Mouse (Mus musculus): ENCODE results near the gene Cd151.
A peak's percentile ranks its signal among the peaks of the same experiment; 100 is the strongest.

The Cd151 gene

DNA sequence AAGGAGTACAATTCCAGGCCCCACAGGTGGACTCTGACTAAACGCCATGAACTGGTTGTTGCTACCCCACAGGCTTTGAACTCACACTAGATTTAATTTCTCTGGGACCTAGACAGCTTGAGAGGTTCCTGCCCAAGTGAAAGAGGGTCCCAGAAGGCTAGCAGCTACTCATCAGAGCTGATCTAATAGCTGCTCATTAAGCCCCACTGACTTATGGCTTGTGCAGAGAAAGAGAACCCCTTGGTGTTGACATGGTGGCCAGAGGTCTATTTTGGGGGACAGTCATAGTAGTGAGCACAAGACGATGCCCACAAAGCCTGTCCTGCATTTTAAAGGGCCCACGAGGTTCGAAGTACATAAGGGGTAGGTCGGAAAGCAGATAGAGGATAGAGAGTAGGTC lies 7.0 kb downstream of the Cd151 start:
- DNase-seq (ENCODE audit: low spot score) = no peak

DNA sequence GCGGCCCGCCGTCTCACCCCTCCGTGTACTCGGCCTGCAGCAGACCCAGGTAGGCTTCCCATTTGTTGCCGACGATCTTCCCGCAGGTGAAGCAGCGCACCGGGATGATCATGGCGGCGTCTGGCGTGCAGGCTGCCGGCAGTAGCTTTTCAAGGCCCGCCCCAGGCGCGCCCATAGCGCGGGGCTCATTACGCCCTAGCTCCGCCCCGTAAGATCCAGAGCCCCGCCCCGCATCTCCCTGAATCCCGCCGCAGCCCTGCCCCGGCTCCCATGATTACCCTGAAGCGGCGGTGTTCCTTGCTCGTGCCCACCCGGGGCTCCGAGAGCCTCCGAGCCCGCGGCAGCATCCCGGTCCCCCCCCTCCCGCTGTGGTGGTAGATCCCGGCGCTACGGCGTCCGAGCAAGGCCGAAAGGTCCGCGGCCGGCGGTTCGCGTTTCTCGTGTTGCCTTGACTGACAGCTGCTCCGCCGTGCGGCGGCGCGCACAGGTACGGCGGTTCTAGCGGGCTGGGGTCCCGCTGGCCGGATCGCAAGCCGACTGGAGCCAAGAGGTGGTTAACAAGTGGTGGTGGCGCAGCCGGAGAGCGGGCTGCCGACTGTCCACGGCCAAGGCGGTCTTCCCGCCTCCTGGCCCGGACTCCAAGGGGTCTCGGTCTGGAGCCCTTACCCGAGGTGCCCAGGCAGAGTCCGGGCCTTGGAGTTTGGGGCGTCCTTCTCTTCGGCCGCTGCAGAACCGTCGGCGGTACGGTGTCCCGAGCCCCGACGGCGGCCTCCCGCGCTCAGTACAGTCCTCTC lies 8.0 kb downstream of the Cd151 start, which contains the start of the genes Polr2l and Tspan4:
Polr2l (minus strand) TSS at position 122 of the 794 bp plus-strand sequence.
Tspan4 (plus strand) TSS at position 230 of the 794 bp plus-strand sequence.
- DNase-seq (ENCODE audit: low spot score) = peak; percentile 77

DNA sequence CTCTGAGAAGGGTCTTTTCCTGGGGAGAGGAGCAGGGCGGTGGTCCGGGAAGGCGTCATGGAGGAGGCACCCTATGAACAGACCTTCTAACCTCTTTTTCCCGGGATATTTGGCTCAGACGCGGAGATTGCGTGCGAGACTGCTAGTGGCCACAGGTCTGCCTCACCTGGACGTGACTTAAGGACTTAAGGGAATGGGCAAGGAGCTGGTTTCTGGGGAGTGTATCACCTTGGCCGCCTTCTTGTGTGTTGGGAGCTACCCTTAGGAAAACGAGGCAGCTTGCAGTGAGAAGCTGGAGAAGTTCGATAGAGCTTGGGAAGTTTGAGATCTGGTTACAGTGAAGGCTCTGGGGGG lies 8.6 kb downstream of the Cd151 start:
- peak; percentile 33 for DNase-seq (ENCODE audit: low spot score)

DNA sequence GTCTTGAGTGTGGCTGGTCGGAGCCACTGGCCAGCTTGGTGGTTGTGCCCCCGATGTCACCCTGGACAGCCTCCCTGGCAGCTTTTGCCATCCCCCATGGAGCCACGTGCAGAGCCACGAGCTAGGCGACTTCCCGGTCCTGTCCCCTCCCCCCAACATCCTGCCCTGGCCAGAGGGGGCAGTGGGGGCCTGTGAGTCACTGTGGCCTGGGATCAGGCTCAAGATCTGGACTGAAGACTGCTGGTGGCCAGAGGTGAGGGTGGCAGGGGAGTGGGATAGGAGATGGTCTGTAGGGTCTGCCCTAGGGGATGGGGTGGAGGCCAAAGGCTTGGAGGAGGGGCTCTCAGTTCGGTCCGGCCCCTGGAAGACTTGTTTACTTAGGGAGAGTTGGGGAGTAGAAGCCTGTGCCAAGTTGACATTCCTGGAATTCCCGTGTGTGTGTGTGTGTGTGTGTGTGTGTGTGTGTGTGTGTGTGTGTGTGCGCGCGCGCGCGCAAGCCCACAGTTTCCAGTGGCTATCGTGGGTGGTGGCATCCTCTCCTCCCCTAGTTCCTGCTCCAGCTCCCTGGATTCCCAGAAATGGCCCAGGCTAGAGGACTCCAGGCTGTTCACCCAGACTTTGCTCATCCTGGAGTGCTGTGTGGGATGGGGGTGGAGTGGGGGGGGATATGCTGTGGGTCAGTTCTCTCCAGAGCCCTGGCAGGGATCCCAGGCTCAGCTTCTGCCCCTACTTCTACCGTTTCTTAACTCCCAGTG lies 9.2 kb downstream of the Cd151 start:
- DNase-seq (ENCODE audit: low spot score) = peak; percentile 83

DNA sequence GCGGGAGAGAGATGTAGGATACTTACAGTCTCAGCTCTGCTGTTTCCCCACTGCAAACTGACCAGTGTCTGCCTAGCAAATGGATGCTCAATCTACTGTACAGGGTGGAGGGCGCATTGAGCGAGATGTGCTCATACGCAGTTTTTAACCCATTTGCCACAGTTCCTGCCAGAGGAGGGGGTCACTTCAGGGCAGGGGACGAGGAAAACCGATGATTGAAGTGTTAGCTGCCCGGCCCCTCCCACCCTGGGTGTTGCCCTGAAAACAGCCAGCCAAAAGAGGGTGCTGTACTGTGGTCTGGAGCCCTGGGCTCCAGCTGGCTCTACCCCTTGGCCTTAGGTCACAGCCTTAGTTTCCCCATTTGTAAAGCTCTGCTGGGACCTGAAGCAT lies 9.8 kb downstream of the Cd151 start:
- DNase-seq (ENCODE audit: low spot score) = no peak

DNA sequence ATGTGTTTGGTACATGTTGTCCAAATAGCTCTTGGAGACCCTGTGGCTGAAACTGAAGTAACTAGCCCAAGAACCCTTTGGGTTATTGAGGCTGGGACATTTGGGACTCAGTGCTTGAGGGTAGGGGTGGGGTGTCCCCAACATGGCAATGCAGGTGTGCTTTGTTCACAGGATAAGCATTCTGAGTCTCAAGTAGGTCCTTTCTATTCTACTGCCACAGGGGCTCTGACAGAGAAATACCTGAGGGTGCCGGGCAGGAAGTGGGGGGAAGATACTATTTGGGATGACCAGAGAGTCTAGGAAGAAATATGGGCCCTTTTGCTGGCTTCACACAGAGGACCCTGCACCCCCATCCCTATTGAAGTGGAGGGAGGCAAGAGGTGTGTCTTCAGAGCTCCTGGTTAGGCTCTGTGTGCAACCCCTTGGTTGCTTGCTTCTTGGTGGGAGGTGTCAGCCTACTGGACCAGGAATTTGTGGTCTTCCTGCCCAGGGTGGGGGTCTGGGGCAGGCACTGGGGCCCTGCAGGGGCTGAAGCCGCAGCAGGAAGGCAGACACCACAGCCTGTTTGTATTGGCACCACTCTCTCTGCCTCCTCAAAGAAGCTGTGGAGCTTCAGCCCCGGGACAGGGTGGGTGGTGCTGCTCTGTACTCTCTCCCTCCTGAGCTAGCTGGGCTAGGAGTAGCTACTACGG lies 10.5 kb downstream of the Cd151 start:
- DNase-seq (ENCODE audit: low spot score) = no peak

DNA sequence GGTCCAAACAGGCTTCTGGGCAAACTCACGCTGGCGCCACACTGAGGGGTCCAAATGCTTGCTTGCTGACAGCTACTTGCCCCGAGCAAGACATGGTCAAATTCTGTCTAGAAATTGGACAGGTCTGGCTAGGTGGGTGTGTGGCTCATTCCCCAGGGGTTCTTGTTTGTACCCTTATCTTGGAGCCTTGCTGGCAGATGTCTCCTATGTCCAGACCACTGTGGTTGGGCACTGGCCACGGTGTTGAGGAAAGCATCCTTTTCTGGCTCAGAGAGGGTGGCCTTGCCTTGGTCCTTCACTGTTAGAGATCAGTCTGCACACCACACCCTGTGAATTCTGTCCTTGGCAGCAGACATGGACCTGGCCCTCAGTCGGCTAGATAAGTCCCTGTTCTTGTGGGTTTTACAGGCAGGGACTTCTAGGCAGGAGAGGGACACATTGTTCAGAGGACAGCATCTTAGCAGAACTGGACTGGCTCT lies 11.1 kb downstream of the Cd151 start:
- DNase-seq (ENCODE audit: low spot score) = no peak

DNA sequence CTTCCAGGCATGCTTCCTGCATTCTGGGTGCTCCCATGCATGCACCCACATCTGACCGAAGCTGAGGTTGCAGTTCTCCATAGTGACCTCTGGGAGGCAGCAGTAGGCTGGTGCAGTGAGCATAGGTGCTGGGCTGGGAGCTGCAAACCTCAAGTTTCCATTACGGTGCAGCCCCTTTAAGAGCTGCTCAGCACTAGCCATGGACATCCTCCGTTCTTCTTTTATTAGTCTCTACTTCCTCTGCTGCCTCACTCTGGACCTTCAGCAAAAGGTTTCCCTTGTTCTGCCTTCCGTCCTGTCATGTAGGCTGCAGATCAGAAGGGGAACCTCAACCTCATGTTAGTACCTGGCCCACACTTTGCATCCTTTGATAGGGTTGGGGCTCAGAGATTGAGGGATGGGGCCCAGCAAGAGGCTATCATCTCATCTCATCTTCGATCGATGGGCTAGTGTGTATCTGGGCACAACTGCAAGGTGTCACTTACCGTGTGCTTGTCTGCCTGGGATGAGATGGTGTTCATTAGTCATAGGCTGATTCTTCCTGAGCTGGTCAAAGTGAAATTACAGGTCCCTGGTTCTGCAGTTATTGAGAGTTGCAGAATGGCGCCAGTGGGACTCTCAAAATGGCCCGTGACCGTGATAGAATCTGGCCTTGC lies 13.8 kb downstream of the Cd151 start:
- peak; percentile 49 for DNase-seq (ENCODE audit: low spot score)

DNA sequence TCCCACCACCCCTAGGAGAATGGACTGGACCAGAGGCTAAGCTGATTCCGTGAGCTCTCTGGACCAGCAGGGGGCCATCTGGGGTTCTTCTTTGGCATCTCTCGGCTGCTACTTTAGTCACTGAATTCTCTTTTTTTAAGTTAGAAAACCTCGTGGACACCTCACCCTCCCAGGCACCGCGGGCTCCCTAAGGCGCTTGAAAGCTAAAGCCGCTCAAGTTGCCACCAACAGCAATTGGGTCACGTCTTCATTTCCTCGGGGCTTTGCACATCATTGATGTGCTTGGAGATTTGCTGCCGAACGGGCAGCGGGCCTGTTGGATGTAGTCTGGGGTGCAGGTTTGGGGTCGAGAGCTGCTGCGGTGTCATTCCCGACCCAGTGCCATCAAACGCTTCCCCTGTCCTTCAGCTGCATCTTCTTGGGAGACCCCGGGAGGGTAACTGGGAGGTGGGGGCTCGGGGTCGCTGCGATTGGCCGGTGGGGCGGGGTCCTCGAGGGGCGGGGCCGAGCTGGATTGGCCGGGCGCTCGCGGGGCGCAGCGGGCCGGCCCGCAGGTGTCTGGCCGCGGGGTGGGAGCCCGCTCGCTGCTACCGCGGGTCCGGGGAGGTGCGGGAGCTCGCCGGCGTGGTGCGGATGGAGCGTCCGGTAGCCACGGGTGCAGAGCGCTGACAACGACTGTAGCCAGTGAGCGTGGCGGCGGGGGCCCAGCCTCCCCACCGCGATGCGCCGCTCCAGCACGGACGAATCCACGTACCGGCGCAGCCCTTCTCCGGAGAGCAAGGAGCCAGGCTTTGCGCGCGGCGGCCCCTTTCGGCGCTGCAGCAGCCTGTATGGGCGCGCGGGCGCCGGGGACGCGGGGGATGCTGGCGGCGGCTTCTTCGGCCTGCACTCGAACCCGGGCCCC lies 14.6 kb downstream of the Cd151 start:
- no peak for DNase-seq (ENCODE audit: low spot score)

DNA sequence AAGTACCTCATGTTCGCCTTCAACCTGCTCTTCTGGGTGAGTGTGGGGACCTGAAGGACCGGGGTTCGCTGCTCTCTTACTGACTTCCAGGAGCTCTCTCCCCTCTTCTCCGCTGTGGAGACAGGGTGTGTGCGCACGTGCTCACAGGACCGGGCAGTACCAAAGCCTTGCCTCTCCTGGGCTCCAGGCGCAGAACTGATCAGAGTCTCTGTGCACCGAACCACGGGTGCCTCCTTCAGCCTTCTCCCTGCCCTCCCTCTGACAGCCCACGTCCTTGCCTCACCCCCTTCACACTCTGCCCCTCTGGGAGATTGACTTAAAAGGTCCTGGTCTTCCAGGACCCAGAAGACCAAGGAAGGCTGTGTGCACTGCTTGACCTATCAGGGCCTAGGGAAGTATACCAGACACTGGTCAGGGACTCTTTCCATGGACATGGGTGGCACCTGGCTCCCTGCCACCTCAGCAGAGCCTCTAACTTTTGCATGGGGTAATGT lies 15.4 kb downstream of the Cd151 start:
- DNase-seq (ENCODE audit: low spot score) = no peak

DNA sequence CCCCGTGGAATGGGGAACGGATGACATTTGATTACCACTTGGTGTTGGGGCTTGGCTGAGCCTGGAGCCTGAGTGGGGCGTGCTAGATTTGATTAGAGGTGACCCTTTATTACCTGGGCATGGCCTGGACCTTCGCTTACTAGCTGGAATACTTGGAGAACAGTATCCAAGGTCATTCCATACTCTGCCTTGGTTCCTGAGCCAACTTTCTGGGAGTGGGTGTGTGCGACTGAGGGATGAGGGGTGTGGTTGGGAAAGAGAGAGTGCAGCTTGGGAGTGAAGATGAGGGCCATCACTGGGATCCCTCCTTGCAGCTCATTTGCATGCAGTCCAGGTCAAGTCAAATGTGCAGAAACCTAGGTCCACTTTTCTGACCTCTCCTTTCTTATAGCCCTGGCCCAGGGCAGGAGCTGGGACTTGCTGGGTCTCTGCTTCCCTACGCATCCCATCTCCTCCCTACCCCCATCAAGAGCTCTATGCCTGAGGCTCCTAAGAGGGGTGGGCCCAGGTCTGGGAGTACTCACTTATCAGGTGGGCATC lies 16.0 kb downstream of the Cd151 start:
- DNase-seq (ENCODE audit: low spot score) = no peak

DNA sequence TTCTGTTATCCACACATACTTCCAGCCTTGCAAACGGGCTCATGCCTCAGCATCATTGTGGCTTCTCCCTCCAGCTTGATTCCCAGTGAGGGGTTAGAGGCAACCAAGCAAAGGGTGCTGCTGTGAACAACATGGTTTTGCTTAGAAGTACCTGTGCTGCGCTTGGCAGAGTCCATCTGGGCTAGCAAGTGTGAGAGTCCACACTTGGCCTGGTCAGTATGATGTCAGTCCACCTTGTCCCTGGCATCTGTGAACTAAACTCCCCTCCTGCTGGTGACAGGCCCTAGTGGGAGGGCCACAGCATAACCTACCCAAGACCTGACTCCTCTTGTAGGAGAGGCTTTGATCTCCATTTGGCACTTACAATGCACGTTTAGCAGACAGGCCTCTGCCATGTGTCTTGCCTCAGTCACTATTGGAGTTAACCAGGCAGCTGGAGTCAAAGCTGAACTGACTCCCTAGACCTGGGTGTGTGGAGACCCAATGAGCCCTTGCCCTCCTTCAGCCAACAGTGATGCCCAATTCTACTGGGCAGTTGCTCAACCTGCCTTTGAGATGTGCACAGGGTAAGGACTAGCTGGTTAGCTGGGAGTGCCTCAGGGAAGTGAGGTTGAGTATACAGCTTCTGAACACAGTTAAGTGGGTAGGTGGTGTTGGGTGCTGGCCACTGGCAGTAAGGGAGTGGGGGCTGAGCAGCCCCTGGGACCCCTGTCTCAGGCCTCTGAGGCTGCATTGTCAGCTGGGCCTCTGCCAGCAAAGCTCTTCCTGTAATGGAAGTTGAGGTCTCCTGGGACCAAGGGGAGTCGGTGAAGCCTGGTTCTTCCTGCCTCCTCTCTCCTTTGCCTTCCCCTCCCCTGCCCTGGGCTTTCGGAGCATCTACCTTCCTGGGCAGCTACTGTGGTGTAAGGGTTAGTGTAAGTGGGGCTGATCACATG lies 17.3 kb downstream of the Cd151 start:
- DNase-seq (ENCODE audit: low spot score) = no peak

DNA sequence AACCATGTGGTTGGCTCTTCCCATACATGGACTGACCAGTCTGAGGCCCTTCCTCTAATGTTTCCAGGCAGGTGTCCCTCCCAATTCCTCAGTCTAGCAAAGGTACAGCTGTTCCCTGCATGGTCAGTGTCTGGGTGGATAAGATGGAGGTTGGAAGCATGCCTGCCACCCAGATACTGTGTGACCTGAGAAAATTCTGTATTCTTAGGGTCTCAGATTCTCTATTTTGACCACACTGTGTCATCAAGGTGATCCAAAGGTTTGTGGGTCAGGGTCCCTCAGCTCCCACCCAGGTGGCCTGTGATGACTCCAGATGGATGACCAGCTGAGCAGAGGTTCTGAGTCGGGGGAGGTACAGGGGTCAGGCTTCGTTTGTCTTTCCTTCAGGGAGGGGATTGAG lies 18.0 kb downstream of the Cd151 start:
- no peak for DNase-seq (ENCODE audit: low spot score)

DNA sequence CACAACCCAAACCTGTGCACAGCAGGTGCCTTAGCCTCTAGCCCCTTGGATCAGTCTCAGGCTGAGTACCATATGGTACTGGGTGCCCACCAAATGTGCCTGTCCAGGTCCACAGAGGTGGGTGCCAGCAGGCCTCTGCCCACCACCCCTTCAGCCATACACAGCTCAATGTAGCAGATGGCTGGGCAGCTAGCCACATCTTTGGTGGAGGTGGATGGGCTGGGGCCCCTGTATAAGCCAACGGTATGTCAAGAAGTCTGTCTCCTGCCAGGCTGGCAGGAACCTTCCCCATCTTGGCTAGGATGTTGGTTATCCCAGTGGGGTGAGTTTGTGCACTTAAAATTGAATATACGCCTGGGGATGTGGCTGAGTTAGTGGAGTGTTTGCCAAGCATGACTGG lies 18.4 kb downstream of the Cd151 start:
- DNase-seq (ENCODE audit: low spot score) = no peak

DNA sequence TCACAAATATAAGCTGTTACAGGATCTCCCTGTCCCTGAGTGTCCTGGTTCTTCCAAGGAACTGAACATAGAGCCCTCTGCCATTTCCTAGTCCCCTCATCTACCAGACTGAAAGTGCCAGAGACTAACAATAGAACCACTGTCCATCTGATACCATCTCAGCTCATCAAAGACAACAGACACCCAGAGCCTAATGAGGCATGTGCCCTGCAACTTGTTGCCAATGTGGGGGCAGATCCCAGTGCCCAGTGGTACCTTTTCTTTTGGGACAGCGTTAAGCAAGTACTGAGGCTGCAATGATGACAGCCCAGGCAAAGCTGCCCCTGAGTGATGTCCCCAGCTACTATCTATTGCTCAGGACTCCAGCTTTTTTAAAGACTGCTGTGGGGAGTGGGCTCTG lies 19.0 kb downstream of the Cd151 start:
- no peak for DNase-seq (ENCODE audit: low spot score)

DNA sequence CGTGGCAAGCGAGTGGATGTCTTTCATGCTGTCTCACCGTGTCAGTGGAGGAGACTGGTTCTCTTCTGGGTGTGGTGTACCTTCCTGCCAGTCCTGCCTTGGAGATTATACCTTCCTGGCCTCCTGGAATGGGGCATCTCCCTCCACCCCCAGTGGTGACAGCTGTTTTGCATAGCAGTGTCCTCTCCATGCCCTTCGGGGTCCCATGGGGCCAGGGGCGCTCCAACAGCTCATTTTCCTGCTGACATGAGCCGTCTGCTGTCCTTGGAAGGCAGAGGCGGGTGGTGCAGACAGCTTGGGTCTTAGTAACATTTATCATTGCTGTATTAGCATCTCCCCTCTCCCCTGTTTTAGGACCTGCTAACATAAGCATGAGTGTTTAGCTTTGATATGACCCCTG lies 19.9 kb downstream of the Cd151 start:
- DNase-seq (ENCODE audit: low spot score) = no peak

DNA sequence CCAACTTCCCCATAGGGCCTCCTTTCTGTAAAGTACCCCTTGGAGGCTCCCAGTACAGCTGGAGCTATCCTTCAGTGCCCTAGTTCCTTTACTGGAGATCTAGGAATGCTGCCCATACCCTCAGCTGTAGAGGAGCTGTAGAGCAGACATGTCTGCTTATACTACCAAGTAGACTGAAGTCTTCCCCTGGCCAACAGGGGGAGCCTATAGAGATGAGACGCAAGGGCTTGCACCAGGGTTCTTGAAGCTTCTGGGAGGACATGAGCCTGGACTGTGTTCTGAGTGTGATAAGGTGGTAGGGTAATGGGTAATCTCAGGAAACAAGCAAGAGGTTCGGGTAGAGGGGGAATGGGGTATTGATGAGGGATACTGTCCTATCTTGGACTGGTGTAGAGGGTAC lies 24.0 kb downstream of the Cd151 start:
- no peak for DNase-seq (ENCODE audit: low spot score)

DNA sequence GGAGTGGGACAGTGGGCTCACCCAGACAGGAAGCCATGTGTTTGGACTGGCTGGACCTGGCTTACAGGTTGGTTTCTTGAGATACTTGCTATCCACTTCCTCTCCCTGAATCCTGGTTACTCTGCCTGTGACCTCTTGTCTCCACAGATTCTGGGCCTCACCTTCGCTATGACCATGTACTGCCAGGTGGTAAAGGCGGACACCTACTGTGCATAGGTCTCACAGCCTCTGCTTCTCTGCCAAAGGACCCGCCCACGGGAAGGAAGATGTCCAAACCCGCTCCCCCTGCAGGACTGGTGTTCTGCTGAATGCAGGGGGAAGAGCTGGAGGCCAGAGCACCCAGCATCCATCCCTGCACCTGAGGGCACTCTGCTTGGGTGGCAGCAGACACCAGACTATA lies 25.5 kb downstream of the Cd151 start:
- DNase-seq (ENCODE audit: low spot score) = no peak

DNA sequence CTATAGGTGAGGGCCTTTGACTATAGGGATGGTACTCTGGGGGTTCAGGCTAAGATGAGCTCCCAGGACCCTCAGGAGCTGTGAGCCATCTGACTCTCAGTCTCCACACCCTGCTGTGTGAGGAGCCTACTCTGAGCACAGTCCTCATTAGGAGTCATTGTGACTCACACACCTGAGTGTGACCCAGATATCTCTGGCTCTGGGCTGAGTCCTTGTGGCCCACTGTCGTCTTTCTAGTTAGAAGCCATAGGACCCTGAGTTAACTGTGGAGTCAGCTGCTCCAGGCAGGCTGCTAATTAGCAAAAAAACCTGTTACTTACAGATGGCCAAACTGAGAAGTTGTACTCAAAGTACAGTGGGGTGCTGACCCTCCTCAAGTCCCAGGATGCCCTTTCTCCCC lies 26.5 kb downstream of the Cd151 start:
- DNase-seq (ENCODE audit: low spot score) = no peak

DNA sequence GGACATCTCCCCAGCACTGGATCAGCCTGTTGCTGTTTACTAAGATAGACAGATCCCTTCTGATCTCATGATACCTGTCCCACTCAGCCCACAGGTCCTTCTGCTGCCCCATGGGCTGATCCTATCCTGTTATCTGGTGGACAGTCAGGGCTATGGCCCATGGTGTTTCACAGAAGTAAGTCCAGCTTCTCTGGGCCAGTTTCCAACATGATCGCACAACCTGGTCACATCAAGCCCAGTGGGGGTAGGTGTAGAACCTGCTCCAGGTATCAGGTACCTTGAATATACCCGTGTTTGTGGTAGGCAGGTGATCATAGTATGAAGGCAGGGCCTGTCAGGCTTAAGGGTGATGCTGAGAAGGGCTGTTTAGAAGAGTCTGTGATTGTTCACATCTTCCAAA lies 28.2 kb downstream of the Cd151 start:
- DNase-seq (ENCODE audit: low spot score) = no peak

All from adipocyte (in vitro differentiated cells).